Mouse (Mus musculus) mesoderm, embryonic 11.5 days (tissue): Measurements from ENCODE around the gene Adra1b.

Experiments used
- DNase-seq: peaks from one replicate; pipeline ENCODE4 v3.0.0-alpha.2; 2012; ENCODE audit warnings: low read depth, low spot score

The Adra1b gene

DNA sequence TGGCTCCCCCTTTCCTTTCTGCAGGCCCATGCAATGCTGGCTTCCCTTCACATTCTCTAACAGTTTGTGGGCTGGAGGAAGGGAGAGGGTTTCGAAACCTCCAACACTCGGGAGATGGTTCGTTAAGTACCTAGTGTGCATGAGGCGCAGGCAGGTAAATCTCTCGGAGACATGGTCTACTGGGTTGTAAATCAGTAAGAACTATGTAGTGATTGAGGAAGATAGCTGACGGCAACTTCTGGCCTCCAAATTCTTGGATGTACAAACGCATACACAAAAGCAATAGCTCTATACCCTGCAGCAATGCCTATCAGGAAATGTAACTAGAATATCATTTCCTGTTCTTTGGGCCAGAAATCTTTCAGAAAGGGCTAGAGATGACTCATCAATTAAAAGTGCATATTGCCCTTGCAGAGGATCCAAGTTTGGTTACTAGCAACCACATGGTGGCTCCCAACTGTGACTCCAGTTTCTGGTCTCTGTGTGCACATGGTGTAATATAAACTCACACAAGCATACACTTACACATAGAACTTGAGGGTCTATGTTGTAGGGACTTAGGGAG is 172.2 kb downstream of the Adra1b start:
- no peak for DNase-seq

- no peak for DNase-seq
These were observed 173.2 kb downstream of the Adra1b start for GRCm38 (mm10) chr11:43727796-43728195.
